Mouse (Mus musculus) G1E (cell line): Measurements from ENCODE around the gene Sag. TPM values are rescaled to one million over a fixed set of nuclear protein-coding genes. Genes with fewer than 3 reads are reported as not detected.

ENCODE experiments used
- ATAC-seq: 2 replicates; pipeline ENCODE4 v1.8.0; 2016; ENCODE audit warnings: mild to moderate bottlenecking; ENCODE audit not compliant: insufficient number of reproducible peaks, poor library complexity, low FRiP score, severe bottlenecking; ENCODE audit errors: extremely low read depth
- DNase-seq: peaks from one replicate; pipeline ENCODE4 v3.0.0; 2012; ENCODE audit warnings: low spot score
- H3K27me3 ChIP-seq: 2 replicates; pipeline ENCODE4 v1.6.1; 2012; ENCODE audit warnings: mild to moderate bottlenecking, low read length, inconsistent platforms; ENCODE audit not compliant: insufficient read depth
- H3K36me3 ChIP-seq: replicated peaks from 2 replicates; pipeline ENCODE3; 2012; ENCODE audit warnings: mild to moderate bottlenecking, inconsistent platforms
- H3K4me1 ChIP-seq: 2 replicates; pipeline ENCODE4 v1.6.1; 2012; ENCODE audit warnings: low read depth, low read length, inconsistent platforms, mixed read lengths; ENCODE audit not compliant: insufficient read depth
- H3K4me3 ChIP-seq: 2 replicates; pipeline ENCODE4 v1.5.1; 2012; ENCODE audit warnings: low read depth, mild to moderate bottlenecking, inconsistent platforms, low read length, moderate library complexity, mixed read lengths
- H3K9me3 ChIP-seq: replicated peaks from 2 replicates; pipeline ENCODE4 v1.6.1; 2012; ENCODE audit warnings: inconsistent platforms
- CTCF ChIP-seq: IDR thresholded peaks from 2 replicates; pipeline ENCODE4 v1.5.1; 2012; ENCODE audit warnings: low read depth, low read length, inconsistent platforms, mixed read lengths
- GATA1 ChIP-seq: IDR thresholded peaks from 2 replicates; pipeline ENCODE4 v1.6.1; 2012; ENCODE audit warnings: borderline replicate concordance, low read length, inconsistent platforms, mixed read lengths
- GATA2 ChIP-seq: IDR thresholded peaks from 2 replicates; pipeline ENCODE4 v1.6.1; 2012; ENCODE audit warnings: low read depth, low read length, inconsistent platforms, borderline replicate concordance
- POLR2AphosphoS5 ChIP-seq: IDR thresholded peaks from 2 replicates; pipeline ENCODE4 v1.6.1; 2012; ENCODE audit warnings: low read depth, low read length, inconsistent platforms; ENCODE audit not compliant: insufficient replicate concordance
- TAL1 ChIP-seq: conservative IDR thresholded peaks from 2 replicates; pipeline ENCODE4 v1.6.1; 2012; ENCODE audit warnings: low read depth, low read length, inconsistent platforms, mixed read lengths
- polyA plus RNA-seq: library from polyadenylated mRNA; stranded (reverse); fragments of >175 nt; gene quantifications from 2 replicates; pipeline ENCODE4 v1.2.3, GENCODE M21; 2012
- total RNA-seq, 2 experiments: library from RNA; stranded (forward) in 1 of 2; stranded (reverse) in 1 of 2; fragments of 200-1000 nt in 1 of 2; fragments of >200 nt in 1 of 2; fragmentation: Nextera tagmentation in 1 of 2; gene quantifications; 2 replicates each; pipeline ENCODE4 v1.2.3; 2014 to 2017

Gene Sag
- total and polyA plus RNA-seq, 3 experiments = 0.82 TPM; not detected in 2

- peak; percentile 24; the same call in 1 of the 2 replicates for ATAC-seq
- Histone ChIP-seq H3K36me3 (peaks cover 50% of the 10 kb centered on the region), H3K9me3 (no peaks in the 10 kb centered on the region), H3K4me3 (no peak overlapping the region), H3K4me1 (peaks cover 49% of the 10 kb centered on the region), H3K27me3 (no peaks in the 10 kb centered on the region)
- TF ChIP-seq CTCF = no peak
- no peak for TF ChIP-seq TAL1
- TF ChIP-seq GATA1 = no peak
- TF ChIP-seq POLR2AphosphoS5 = no peak
- no peak for TF ChIP-seq GATA2
- no peak for DNase-seq
Observed at GRCm38 (mm10) chr1:87877552-87878283, 74.2 kb downstream of the Sag start.

- TF ChIP-seq GATA1 (no peak), POLR2AphosphoS5 (no peak), CTCF (no peak), TAL1 (no peak), GATA2 (no peak)
- no peak for DNase-seq
- Histone ChIP-seq H3K4me3 (no peak overlapping the region), H3K9me3 (no peaks in the 10 kb centered on the region), H3K4me1 (peaks cover 40% of the 10 kb centered on the region), H3K36me3 (peaks cover 62% of the 10 kb centered on the region), H3K27me3 (no peaks in the 10 kb centered on the region)
- ATAC-seq = no peak
Observed at GRCm38 (mm10) chr1:87879034-87879433, 75.6 kb downstream of the Sag start.

GRCm38 (mm10) chr1:87879494-87880325 is 76.2 kb downstream of the Sag start:
- no peak for ATAC-seq
- Histone ChIP-seq H3K9me3 (no peaks in the 10 kb centered on the region), H3K36me3 (peaks cover 68% of the 10 kb centered on the region), H3K27me3 (no peaks in the 10 kb centered on the region), H3K4me1 (peaks cover 40% of the 10 kb centered on the region), H3K4me3 (no peak overlapping the region)
- no peak for DNase-seq
- no peak for TF ChIP-seq GATA1
- TF ChIP-seq TAL1 = no peak
- no peak for TF ChIP-seq CTCF
- no peak for TF ChIP-seq POLR2AphosphoS5
- TF ChIP-seq GATA2 = no peak

- Histone ChIP-seq H3K27me3 (no peaks in the 10 kb centered on the region), H3K36me3 (peaks cover 68% of the 10 kb centered on the region), H3K4me1 (peaks cover 35% of the 10 kb centered on the region), H3K9me3 (no peaks in the 10 kb centered on the region), H3K4me3 (no peak overlapping the region)
- TF ChIP-seq GATA2 (no peak), TAL1 (no peak), CTCF (no peak), POLR2AphosphoS5 (no peak)
- ATAC-seq (no peak), DNase-seq (no peak)
Observed at GRCm38 (mm10) chr1:87880326-87880627, 76.8 kb downstream of the Sag start.

GRCm38 (mm10) chr1:87880856-87881255 is 77.4 kb downstream of the Sag start:
- Histone ChIP-seq H3K4me1 (peaks cover 34% of the 10 kb centered on the region), H3K27me3 (no peaks in the 10 kb centered on the region), H3K4me3 (no peak overlapping the region), H3K9me3 (no peaks in the 10 kb centered on the region), H3K36me3 (peaks cover 72% of the 10 kb centered on the region)
- DNase-seq (no peak), ATAC-seq (no peak)
- TF ChIP-seq GATA2 = no peak
- TF ChIP-seq TAL1 = no peak

- Histone ChIP-seq H3K4me1 (peaks cover 29% of the 10 kb centered on the region), H3K9me3 (no peaks in the 10 kb centered on the region), H3K27me3 (no peaks in the 10 kb centered on the region), H3K4me3 (no peak overlapping the region), H3K36me3 (peaks cover 73% of the 10 kb centered on the region)
- ATAC-seq = no peak
- no peak for DNase-seq
- TF ChIP-seq CTCF = no peak
- no peak for TF ChIP-seq TAL1
- TF ChIP-seq POLR2AphosphoS5 = no peak
- TF ChIP-seq GATA2 = no peak
- no peak for TF ChIP-seq GATA1
Observed at GRCm38 (mm10) chr1:87881726-87882125, 78.2 kb downstream of the Sag start.
